Mouse (Mus musculus) forebrain, postnatal 0 days (tissue): Measurements from ENCODE around the gene Gm10491. TPM values are rescaled to one million over a fixed set of nuclear protein-coding genes. Genes with fewer than 3 reads are reported as not detected.
A peak's percentile ranks its signal among the peaks of the same experiment; 100 is the strongest.

Experiments
- ATAC-seq: fragments of 200-750 bp; cut with Nextera tagmentation; 2 replicates; pipeline ENCODE4 v1.8.0; 2017; ENCODE audit warnings: mild to moderate bottlenecking, moderate library complexity
- DNase-seq: peaks from one replicate; pipeline ENCODE4 v3.0.0-alpha.2; 2015
- H3K27ac ChIP-seq: fragments of 300-500 bp; sonication (generic); 2 replicates; pipeline ENCODE4 v1.5.1; 2014; ENCODE audit warnings: low read depth, mild to moderate bottlenecking, antibody characterized with exemption, low read length, moderate library complexity, mixed read lengths
- H3K27me3 ChIP-seq: fragments of 300-500 bp; sonication (generic); 2 replicates; pipeline ENCODE4 v1.6.1; 2014; ENCODE audit warnings: mild to moderate bottlenecking, low read length, mixed read lengths; ENCODE audit not compliant: insufficient read depth
- H3K36me3 ChIP-seq: fragments of 300-500 bp; sonication (generic); 2 replicates; pipeline ENCODE4 v1.6.1; 2014; ENCODE audit warnings: mild to moderate bottlenecking, moderate library complexity; ENCODE audit not compliant: insufficient read depth
- H3K4me1 ChIP-seq: fragments of 300-500 bp; sonication (generic); 2 replicates; pipeline ENCODE4 v1.6.1; 2014; ENCODE audit warnings: antibody characterized with exemption; ENCODE audit not compliant: insufficient read depth
- H3K4me2 ChIP-seq: fragments of 300-500 bp; sonication (generic); 2 replicates; pipeline ENCODE4 v1.6.1; 2014; ENCODE audit warnings: low read depth, mild to moderate bottlenecking, moderate library complexity
- H3K4me3 ChIP-seq: fragments of 300-500 bp; sonication (generic); 2 replicates; pipeline ENCODE4 v1.5.1; 2014; ENCODE audit warnings: low read depth, low read length, mixed read lengths
- H3K9ac ChIP-seq: fragments of 300-500 bp; sonication (generic); 2 replicates; pipeline ENCODE4 v1.6.1; 2014; ENCODE audit warnings: mild to moderate bottlenecking
- H3K9me3 ChIP-seq: fragments of 300-500 bp; sonication (generic); 2 replicates; pipeline ENCODE4 v1.6.1; 2016; ENCODE audit warnings: low read length
- CTCF ChIP-seq: sonication (generic); IDR thresholded peaks from 2 replicates; pipeline ENCODE4 v1.5.1; 2016; ENCODE audit warnings: antibody characterized with exemption, control low read depth, low read depth
- WGBS: fragments of 180-500 bp; shearing (Covaris S2); extraction: QIAGEN DNeasy Blood & Tissue Kit; methylation state at CpG from one replicate; pipeline ENCODE4 v1.1.7; 2014; 5-methylcytosine and 5-hydroxymethylcytosine counted together
- polyA plus RNA-seq: library from polyadenylated mRNA; unstranded; fragments of >200 nt; fragmentation: Nextera tagmentation; extraction: Ambion mirVana; gene quantifications from 2 replicates; pipeline ENCODE4 v1.2.1, GENCODE M21; 2015
- total RNA-seq: library from RNA; depleted of rRNA; stranded (reverse); fragments of >200 nt; gene quantifications from 2 replicates; pipeline ENCODE4 v1.2.3, GENCODE M21; 2014

Gene Gm10491
- total and polyA plus RNA-seq, 2 experiments from 2014 or later = not detected

- Histone ChIP-seq H3K27ac (no peak overlapping the region), H3K4me3 (peak overlapping the region; percentile 55), H3K9me3 (no peaks in the 10 kb centered on the region), H3K27me3 (no peaks in the 10 kb centered on the region), H3K4me2 (peak overlapping the region; percentile 63), H3K4me1 (no peaks in the 10 kb centered on the region), H3K36me3 (no peaks in the 10 kb centered on the region), H3K9ac (peak overlapping the region; percentile 18; the same call in 1 of the 2 replicates)
- TF ChIP-seq CTCF = peak; percentile 64
- peak; percentile 75 for DNase-seq
- 29% methylated on average over 11 of the region's 11 CpGs for WGBS
- ATAC-seq = peak; percentile 47
Observed at GRCm38 (mm10) chrX:7879819-7880218, 27.8 kb downstream of the Gm10491 start.

- H3K4me3 ChIP-seq = peak overlapping the region; percentile 55
- 28% methylated on average over 21 of the region's 21 CpGs for WGBS
- no peak for TF ChIP-seq CTCF
- H3K27ac ChIP-seq = peak overlapping the region; percentile 64; the same call in 1 of the 2 replicates
- H3K9me3 ChIP-seq = no peaks in the 10 kb centered on the region
- DNase-seq = peak; percentile 22
- no peaks in the 10 kb centered on the region for H3K4me1 ChIP-seq
- ATAC-seq = peak; percentile 12
- no peaks in the 10 kb centered on the region for H3K27me3 ChIP-seq
- peak overlapping the region; percentile 63 for H3K4me2 ChIP-seq
- no peaks in the 10 kb centered on the region for H3K36me3 ChIP-seq
- peak overlapping the region; percentile 55 for H3K9ac ChIP-seq
Observed at GRCm38 (mm10) chrX:7878495-7878894, 29.1 kb downstream of the Gm10491 start.

GRCm38 (mm10) chrX:7878007-7878419 lies 29.6 kb downstream of the Gm10491 start, which contains the start of gene Pim2:
Gene Pim2, plus strand, starts transcription at chrX:7878262.
- TF ChIP-seq CTCF = peak; percentile 23; the same call in 1 of the 2 replicates
- no peaks in the 10 kb centered on the region for H3K36me3 ChIP-seq
- no peaks in the 10 kb centered on the region for H3K4me1 ChIP-seq
- no peaks in the 10 kb centered on the region for H3K27me3 ChIP-seq
- DNase-seq (peak; percentile 88), ATAC-seq (peak; percentile 94)
- no peaks in the 10 kb centered on the region for H3K9me3 ChIP-seq
- 27% methylated on average over 37 of the region's 38 CpGs for WGBS
- peak within 1 kb of the TSS; percentile 55 for H3K9ac ChIP-seq
- H3K4me2 ChIP-seq = peak within 1 kb of the TSS; percentile 63
- H3K4me3 ChIP-seq = peak within 1 kb of the TSS; percentile 55
- peak within 1 kb of the TSS; percentile 66 for H3K27ac ChIP-seq

- Histone ChIP-seq H3K9me3 (no peaks in the 10 kb centered on the region), H3K27ac (no peak overlapping the region), H3K36me3 (no peaks in the 10 kb centered on the region), H3K9ac (no peak overlapping the region), H3K4me3 (no peak overlapping the region), H3K4me1 (no peaks in the 10 kb centered on the region), H3K4me2 (no peak overlapping the region), H3K27me3 (no peaks in the 10 kb centered on the region)
- DNase-seq = no peak
- TF ChIP-seq CTCF = no peak
- WGBS = 21% methylated on average over 3 of the region's 3 CpGs
- ATAC-seq = no peak
Observed at GRCm38 (mm10) chrX:7869826-7870225, 37.8 kb downstream of the Gm10491 start.

GRCm38 (mm10) chrX:7868506-7868905 lies 39.1 kb downstream of the Gm10491 start:
- DNase-seq = no peak

GRCm38 (mm10) chrX:7867141-7867540 lies 40.5 kb downstream of the Gm10491 start:
- no peaks in the 10 kb centered on the region for H3K36me3 ChIP-seq
- no peaks in the 10 kb centered on the region for H3K4me1 ChIP-seq
- no peaks in the 10 kb centered on the region for H3K9me3 ChIP-seq
- H3K4me2 ChIP-seq = no peak overlapping the region
- ATAC-seq (no peak), DNase-seq (no peak)
- H3K9ac ChIP-seq = no peak overlapping the region
- TF ChIP-seq CTCF = no peak
- H3K4me3 ChIP-seq = no peak overlapping the region
- H3K27me3 ChIP-seq = no peaks in the 10 kb centered on the region
- H3K27ac ChIP-seq = no peak overlapping the region
- 89% methylated on average over 1 of the region's 1 CpGs for WGBS

More at GRCm38 (mm10) chrX:7868506-7868905, 39.1 kb downstream of the Gm10491 start:
- Histone ChIP-seq H3K27ac (no peak overlapping the region), H3K4me1 (no peaks in the 10 kb centered on the region), H3K27me3 (no peaks in the 10 kb centered on the region), H3K36me3 (no peaks in the 10 kb centered on the region), H3K9me3 (no peaks in the 10 kb centered on the region), H3K9ac (no peak overlapping the region), H3K4me2 (no peak overlapping the region), H3K4me3 (no peak overlapping the region)
- WGBS = 50% methylated on average over 2 of the region's 2 CpGs
- ATAC-seq = no peak
- TF ChIP-seq CTCF = no peak

- DNase-seq = no peak
- H3K9ac ChIP-seq = no peak overlapping the region
- no peak for TF ChIP-seq CTCF
- H3K4me3 ChIP-seq = no peak overlapping the region
- no peaks in the 10 kb centered on the region for H3K9me3 ChIP-seq
- H3K36me3 ChIP-seq = no peaks in the 10 kb centered on the region
- no peak overlapping the region for H3K27ac ChIP-seq
- no peak overlapping the region for H3K4me2 ChIP-seq
- ATAC-seq = no peak
- H3K4me1 ChIP-seq = no peaks in the 10 kb centered on the region
- WGBS = 65% methylated on average over 2 of the region's 2 CpGs
- no peaks in the 10 kb centered on the region for H3K27me3 ChIP-seq
Observed at GRCm38 (mm10) chrX:7865786-7866185, 41.8 kb downstream of the Gm10491 start.

- H3K27me3 ChIP-seq = no peaks in the 10 kb centered on the region
- 78% methylated on average over 2 of the region's 2 CpGs for WGBS
- H3K27ac ChIP-seq = no peak overlapping the region
- H3K4me3 ChIP-seq = no peak overlapping the region
- TF ChIP-seq CTCF = no peak
- H3K9ac ChIP-seq = no peak overlapping the region
- no peaks in the 10 kb centered on the region for H3K4me1 ChIP-seq
- H3K9me3 ChIP-seq = no peaks in the 10 kb centered on the region
- H3K36me3 ChIP-seq = no peaks in the 10 kb centered on the region
- no peak for DNase-seq
- ATAC-seq = no peak
- no peak overlapping the region for H3K4me2 ChIP-seq
Observed at GRCm38 (mm10) chrX:7865343-7865742, 42.3 kb downstream of the Gm10491 start.
